Comparison of ENCODE assay signal across 35 mouse cellular contexts in the genomic region with DNA sequence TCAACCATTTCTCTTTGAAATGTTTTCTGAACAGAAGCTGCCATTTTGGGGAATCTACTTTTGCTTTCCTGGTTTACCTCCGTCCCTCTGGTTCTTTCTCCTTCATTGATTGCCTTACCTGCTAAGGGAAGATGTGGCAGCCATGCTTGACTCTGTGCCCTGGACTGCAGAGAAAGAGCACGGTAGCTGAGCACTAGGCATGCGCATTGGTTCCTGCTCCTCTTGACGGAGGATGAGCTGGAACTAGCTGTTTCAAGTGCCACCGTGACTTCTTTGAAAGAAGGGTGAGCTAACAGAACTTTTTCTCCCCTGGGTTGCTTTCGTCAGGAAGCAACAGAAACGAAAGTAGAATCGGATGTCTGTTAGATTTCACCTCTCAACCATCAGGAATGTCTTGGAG.
"Had no signal": no experiment of that assay in that cellular context is flagged by ENCODE, and none has a peak within 500 bp of the region (broad histone marks: within the 10 kb centered on the region; RNA-seq: fewer than 3 reads in every experiment).

No protein-coding gene starts in this region.

- H3K4me2 ChIP-seq: heart, embryonic 11.5 days; heart, embryonic 12.5 days; heart, embryonic 13.5 days; heart, embryonic 15.5 days; hindbrain, embryonic 12.5 days; hindbrain, embryonic 13.5 days; hindbrain, embryonic 14.5 days; hindbrain, embryonic 15.5 days; intestine, embryonic 15.5 days; kidney, embryonic 15.5 days had no signal

- H3K4me1 ChIP-seq: hindbrain, embryonic 10.5 days; hindbrain, embryonic 13.5 days; hindbrain, embryonic 15.5 days; intestine, embryonic 15.5 days had no signal

- H3K9ac ChIP-seq: heart, embryonic 12.5 days; heart, embryonic 13.5 days; heart, embryonic 15.5 days; hindbrain, embryonic 12.5 days; hindbrain, embryonic 13.5 days; hindbrain, embryonic 14.5 days; hindbrain, embryonic 15.5 days; intestine, embryonic 15.5 days; kidney, embryonic 15.5 days had no signal

- ATAC-seq: hindbrain, embryonic 16.5 days; hindbrain, postnatal 0 days; inflammation-experienced regulatory T-cells, adult 6 months; intestine, embryonic 15.5 days; intestine, embryonic 16.5 days; intestine, postnatal 0 days had no signal

- H3K27ac ChIP-seq: heart, embryonic 10.5 days; heart, embryonic 13.5 days; heart, embryonic 15.5 days; hindbrain, embryonic 10.5 days; hindbrain, embryonic 12.5 days; hindbrain, embryonic 13.5 days; hindbrain, embryonic 14.5 days; hindbrain, embryonic 15.5 days; hindbrain, postnatal 0 days; intestine, embryonic 15.5 days; kidney, embryonic 15.5 days; kidney, postnatal 0 days; layer of hippocampus, adult 2 months had no signal

- DNase-seq: heart, postnatal 10 days; heart, postnatal 14 days; heart, postnatal 36 days; heart, postnatal 4 days; kidney, adult 11 months; kidney, adult 18-20 months; kidney, adult 2 months; kidney, adult 8-10 months; kidney, adult 9 months; kidney, postnatal 10 days; kidney, postnatal 14 days; kidney, postnatal 25 days; kidney, postnatal 36 days; kidney, postnatal 4 days; layer of hippocampus, adult 9-11 months; layer of hippocampus, postnatal 36 days had no signal

- H3K4me3 ChIP-seq: heart, embryonic 10.5 days; heart, embryonic 12.5 days; heart, embryonic 13.5 days; heart, embryonic 15.5 days; hindbrain, embryonic 10.5 days; hindbrain, embryonic 12.5 days; hindbrain, embryonic 13.5 days; hindbrain, embryonic 15.5 days; intestine, embryonic 15.5 days; kidney, embryonic 15.5 days; layer of hippocampus, adult 2 months had no signal

- H3K36me3 ChIP-seq: heart, embryonic 10.5 days; heart, embryonic 12.5 days; heart, embryonic 13.5 days; heart, embryonic 15.5 days; hindbrain, embryonic 10.5 days; hindbrain, embryonic 12.5 days; hindbrain, embryonic 13.5 days; hindbrain, embryonic 15.5 days; intestine, embryonic 15.5 days; kidney, embryonic 15.5 days had no signal

- H3K9me3 ChIP-seq: heart, embryonic 10.5 days; heart, embryonic 12.5 days; heart, embryonic 13.5 days; heart, embryonic 15.5 days; hindbrain, embryonic 10.5 days; hindbrain, embryonic 12.5 days; hindbrain, embryonic 13.5 days; hindbrain, embryonic 15.5 days; intestine, embryonic 15.5 days; kidney, embryonic 15.5 days had no signal

- H3K27me3 ChIP-seq: heart, embryonic 12.5 days; heart, embryonic 13.5 days; heart, embryonic 15.5 days; hindbrain, embryonic 12.5 days; hindbrain, embryonic 13.5 days; hindbrain, embryonic 15.5 days; intestine, embryonic 15.5 days; kidney, embryonic 15.5 days had no signal
